Mouse (Mus musculus): ENCODE measurements around the gene Zbtb41.

Gene Zbtb41

GRCm38 (mm10) chr1:139421875-139422791 is at the start of gene Zbtb41:
TSS of gene Zbtb41 (plus strand) at chr1:139422288.
- under 1% methylated on average over 78 of the region's 88 CpGs for WGBS

GRCm38 (mm10) chr1:139375900-139376299 is 46.2 kb upstream of the Zbtb41 start:
- WGBS, result 33% methylated on average over 6 of the region's 6 CpGs

DNA sequence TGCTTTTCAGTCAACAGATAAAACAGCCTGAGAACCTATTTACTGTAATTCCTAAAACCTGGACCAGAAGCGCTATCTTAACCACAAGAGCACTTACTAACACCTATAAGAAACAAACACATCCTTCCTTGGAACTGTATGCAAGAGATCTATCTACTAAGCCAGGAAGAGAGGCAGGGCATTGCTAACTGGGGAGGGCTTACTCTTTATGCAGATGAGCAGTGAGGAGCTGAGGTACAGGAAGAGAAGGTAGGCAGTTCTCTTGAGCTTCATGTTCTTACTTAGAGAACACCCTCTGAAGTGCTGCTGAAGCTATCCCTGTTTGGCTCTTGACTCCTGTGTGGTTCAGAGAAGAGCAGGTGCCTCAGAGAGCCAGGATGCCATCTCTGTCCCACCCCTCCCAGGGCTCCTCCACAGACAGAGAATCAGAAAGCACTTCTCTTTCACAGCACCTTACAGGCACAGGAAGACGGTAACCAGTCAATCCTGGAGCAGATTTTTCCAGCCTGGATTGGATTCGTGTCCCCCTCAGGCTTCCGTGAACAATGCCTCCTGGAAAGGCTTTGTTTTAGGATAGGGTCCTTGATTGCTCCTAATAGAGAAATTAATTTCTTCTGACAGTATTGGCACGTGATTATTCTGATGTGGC is 45.3 kb upstream of the Zbtb41 start, which contains the start of gene Crb1:
TSS of gene Crb1 (minus strand) at position 463 of the 649 bp plus-strand sequence.
- 19% methylated on average over 5 of the region's 5 CpGs for WGBS

DNA sequence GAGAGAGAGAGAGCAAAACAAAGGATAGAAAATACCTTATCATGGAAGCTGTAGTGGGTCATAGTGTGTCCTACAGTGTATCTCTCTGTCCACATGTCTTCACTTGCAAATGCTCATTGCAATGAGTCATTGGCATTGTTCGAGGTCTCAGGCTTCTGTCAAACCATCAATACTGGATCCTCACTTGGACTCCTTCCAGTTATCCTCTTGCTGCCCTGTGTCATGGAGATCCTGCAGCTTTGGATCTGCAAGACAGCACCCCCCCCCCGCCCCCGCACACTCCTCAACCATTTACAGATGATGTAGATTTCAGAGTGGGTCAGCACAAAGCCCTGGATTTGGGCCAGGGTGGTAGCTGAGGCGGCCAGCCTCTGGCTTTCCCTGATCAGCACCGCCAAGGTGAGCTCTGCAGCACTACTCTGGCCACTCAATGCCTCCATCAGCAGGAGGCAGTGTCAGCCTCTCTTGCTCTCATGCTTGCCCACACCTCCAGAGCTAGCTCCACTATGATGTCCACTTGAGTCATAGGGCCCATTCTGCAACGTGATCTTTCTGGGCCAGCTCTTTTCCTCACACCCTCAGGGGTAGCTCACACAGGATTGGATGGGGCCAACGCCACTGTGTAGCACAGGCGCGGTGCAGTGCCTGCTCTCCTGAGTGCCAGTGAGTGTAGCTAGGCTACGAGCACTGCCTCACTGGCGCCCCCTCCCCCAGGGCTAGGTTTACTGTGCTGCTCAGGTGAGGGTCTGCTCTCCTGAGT is 43.0 kb upstream of the Zbtb41 start:
- 34% methylated on average over 11 of the region's 11 CpGs for WGBS

GRCm38 (mm10) chr1:139379621-139379984 is 42.5 kb upstream of the Zbtb41 start:
- 48% methylated on average over 4 of the region's 4 CpGs for WGBS

GRCm38 (mm10) chr1:139391747-139392146 is 30.3 kb upstream of the Zbtb41 start:
- WGBS, result 65% methylated on average over 2 of the region's 2 CpGs

- 74% methylated on average over 1 of the region's 1 CpGs for WGBS
Measured at GRCm38 (mm10) chr1:139396589-139396988, 25.5 kb upstream of the Zbtb41 start.

DNA sequence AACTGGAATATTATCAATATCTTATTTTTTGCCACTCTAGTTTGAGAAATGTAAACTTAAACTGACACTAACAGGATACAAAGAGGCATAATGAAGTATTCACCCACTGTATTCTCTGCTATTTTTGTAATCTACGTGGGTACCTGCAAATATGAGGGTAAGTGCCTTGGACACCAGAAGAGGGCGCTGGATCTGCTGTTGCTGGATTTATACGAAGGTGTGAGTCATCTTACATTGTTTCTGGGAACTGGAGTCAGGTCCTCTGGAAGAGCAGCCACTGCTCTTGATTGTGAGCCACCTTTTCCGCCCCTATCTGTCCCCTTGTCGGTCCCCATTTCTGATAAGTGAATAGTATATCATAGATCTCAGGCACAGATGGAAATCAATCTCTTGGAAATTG is 14.4 kb upstream of the Zbtb41 start:
- WGBS, result 55% methylated on average over 5 of the region's 5 CpGs

GRCm38 (mm10) chr1:139412365-139412764 is 9.7 kb upstream of the Zbtb41 start:
- 93% methylated on average over 2 of the region's 2 CpGs for WGBS

DNA sequence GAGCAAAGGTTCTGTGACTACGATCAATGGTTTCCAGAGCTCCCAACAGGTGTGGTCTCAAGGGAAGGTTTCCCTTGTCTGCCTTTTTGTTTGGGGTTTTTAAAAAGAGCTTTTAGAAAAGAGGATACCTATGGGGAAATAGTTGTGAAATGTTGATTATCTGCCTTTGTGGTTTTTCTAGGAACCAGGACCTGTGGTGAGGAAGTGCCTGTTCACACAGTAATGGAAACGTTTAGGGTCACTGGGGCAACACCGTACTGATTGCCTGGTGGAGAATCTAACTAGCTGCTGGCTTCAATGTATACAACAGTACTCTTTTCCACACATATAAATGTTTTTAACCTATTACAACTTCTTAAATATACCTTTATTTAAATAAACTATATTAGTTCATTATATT is 8.6 kb upstream of the Zbtb41 start:
- 83% methylated on average over 3 of the region's 3 CpGs for WGBS

GRCm38 (mm10) chr1:139421521-139421874 is 590 bp upstream of the Zbtb41 start:
- 3% methylated on average over 8 of the region's 8 CpGs for WGBS

DNA sequence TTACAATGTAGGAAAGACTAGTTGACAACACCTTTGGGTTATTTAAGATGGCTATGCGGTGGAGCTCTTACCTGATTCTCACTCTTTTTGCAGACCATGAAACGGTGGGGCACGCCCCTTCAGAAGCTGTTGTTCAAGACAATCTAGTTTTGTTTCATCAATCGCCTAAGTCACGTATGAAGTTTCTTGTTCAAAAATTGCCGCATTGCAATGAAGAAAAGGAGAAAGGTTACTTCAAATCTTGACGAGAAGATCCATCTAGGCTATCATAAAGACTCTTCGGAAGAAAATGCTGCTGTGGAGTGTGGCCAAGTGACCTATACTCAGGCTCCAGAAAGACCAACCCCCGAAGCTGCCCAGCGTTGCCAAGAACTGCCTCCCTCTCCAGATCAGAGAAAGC is 853 bp downstream of the Zbtb41 start:
- WGBS, result 9% methylated on average over 10 of the region's 10 CpGs

DNA sequence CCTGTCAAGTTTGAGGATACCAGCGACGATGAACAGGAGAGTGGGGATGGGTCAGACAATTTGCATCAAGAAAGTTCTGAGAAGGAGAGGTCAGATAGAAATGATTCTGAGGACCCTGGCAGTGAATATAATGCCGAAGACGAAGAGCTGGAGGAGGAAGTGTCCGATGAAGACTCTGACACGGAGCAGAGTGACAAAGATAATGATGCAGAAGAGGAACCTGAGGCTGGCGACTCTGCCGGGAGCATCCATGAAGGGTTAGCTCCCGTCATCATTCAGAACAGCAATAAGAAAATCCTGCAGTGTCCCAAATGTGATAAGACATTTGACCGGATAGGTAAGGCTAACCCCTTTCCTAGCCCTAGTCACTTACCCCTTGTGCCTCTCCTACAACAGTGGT is 1.8 kb downstream of the Zbtb41 start:
- WGBS, result 33% methylated on average over 10 of the region's 10 CpGs

GRCm38 (mm10) chr1:139425006-139425405 is 2.9 kb downstream of the Zbtb41 start:
- 41% methylated on average over 3 of the region's 3 CpGs for WGBS

DNA sequence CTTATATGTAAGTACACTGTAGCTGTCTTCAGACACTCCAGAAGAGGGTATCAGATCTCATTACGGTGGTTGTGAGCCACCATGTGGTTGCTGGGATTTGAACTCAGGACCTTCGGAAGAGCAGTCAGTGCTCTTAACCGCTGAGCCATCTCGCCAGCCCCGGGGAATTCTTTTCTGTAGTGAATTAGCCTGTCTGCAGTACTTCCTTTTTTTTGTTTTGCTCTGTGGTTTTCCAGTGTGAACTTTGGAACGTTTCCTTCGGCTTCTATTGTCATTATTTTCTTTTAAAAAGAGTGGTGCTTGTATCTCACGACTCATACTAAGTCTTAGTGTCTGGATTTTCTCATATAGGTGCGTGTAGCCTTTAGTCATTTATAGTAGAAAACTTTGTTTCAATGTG is 21.0 kb downstream of the Zbtb41 start:
- WGBS, result 73% methylated on average over 9 of the region's 9 CpGs

DNA sequence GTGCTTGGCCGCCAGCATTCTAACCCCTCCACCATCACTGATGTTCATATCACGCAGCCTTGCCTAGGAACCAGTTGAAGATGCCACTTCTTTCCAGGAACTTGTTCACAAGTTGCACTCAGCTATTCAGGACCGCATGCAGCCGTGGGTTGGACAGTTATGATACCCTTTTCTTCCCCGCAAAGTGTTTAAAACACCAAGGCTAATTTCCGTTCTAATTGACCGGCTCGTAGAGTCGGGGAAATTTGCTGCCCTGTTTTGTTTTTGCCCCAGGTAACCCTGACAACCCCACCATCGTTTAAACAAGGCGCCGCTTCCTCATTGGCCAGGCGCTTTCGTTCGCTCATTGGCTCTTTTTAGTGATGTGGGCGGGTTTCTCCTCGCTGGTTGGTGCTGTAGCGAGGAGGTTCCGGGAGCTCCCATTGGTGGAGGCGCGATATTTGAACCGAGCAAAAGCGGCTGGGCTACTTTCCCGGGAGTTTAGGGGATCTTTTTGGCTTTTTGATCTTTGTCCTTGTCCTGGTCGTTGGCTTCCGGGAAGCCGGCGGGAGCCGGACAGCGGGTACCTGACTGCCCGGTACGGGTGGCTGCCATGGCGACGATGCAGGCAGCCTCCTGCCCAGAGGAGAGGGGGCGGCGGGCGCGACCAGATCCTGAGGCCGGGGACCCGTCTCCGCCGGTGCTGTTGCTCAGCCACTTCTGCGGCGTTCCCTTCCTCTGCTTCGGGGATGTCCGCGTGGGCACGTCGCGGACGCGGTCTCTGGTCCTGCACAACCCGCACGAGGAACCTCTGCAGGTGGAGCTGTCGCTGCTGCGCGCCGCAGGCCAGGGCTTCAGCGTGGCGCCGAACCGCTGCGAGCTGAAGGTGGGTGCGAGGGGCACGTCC is 32.5 kb downstream of the Zbtb41 start, which contains the start of gene Aspm:
TSS of gene Aspm (plus strand) at position 433 of the 886 bp plus-strand sequence.
- under 1% methylated on average over 65 of the region's 65 CpGs for WGBS

DNA sequence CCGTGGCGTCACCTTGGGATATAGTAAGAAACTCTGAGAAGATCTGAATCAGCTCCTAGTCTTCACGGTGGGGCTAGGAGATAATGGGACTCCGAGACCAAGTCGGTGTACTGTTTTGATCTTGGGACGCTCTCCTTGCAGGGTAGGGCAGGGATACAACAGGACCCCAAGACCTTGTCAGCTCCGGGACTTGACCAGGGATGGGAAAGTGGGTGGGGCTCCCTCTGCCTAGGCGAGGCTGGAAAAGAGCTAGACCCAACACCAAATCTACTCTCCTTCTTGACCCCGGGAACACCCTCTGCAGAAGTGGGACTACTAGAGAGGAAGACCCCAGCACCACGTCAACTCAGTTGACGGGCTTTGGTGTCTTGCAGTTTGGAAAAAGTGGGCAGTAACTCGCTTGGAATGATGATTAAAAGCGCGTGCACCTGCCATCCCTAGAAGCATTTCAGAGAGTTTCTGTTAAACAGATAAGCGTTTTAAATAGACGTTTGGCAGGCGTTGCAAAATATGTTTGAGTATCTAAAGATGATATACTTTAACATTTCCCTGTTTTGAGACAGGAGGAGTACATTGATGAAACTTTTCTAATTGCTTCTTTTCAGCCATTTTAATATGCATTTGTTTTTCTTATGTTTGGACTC is 33.3 kb downstream of the Zbtb41 start:
- 2% methylated on average over 17 of the region's 17 CpGs for WGBS

DNA sequence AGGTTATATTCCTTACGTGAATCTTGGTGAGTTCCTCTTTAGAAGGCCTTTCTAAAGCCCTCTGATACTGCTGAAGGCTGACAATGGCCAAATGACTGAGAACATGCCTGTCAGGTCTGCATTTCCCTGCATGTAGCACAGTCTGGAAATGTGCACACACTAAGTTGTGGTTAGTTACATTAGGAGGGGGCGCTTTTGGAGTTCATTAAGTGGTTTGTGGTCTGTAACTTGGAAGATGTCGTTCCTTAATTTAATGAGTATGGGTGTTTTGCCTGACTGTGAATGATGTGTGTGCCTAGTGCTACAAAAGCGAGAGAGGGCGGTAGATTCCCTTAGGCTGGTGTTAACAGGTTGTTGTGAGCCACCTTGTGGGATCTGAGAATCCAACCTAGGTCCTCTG is 38.7 kb downstream of the Zbtb41 start:
- WGBS, result 77% methylated on average over 5 of the region's 5 CpGs

GRCm38 (mm10) chr1:139465936-139466335 is 43.8 kb downstream of the Zbtb41 start:
- 87% methylated on average over 11 of the region's 11 CpGs for WGBS

GRCm38 (mm10) chr1:139478898-139479297 is 56.8 kb downstream of the Zbtb41 start:
- 76% methylated on average over 11 of the region's 11 CpGs for WGBS

DNA sequence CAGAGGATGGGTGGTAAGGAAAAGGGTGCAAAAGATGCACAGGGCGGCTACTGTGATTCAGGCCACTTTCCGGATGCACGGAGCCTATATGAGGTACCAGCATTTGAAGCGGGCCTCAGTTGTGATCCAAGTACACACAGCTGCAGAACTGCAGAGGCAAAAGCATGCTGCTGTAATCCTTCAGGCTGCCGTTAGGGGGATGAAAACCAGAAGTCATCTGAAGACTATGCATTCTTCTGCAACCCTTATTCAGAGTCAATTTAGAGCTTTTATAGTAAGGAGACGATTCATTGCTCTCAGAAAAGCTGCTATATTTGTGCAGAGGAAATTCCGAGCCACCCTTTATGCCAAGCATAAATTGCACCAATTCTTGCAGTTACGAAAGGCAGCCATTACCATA is 58.2 kb downstream of the Zbtb41 start:
- 60% methylated on average over 8 of the region's 8 CpGs for WGBS

All from cerebral cortex, adult 2 months (tissue).